Mouse (Mus musculus): ENCODE data around the gene Fam155a. TPM values are rescaled to one million over a fixed set of nuclear protein-coding genes. Genes with fewer than 3 reads are reported as not detected.

Fam155a gene
- 9.8 TPM for polyA plus RNA-seq (2014; fragmentation: Illumina TruSeq; extraction: RNeasy Lipid Tissue Mini Kit (QIAGEN cat#74804); ENCODE audit: low read depth, low replicate concordance)

GRCm38 (mm10) chr8:9770999-9771605 is at the start of gene Fam155a:
Gene Fam155a (minus strand): TSS chr8:9771161.

Other genes starting within 250 kb of the Fam155a start
- gene Gm10217, start 93.1 kb upstream of the Fam155a start, polyA plus RNA-seq (2014; fragmentation: Illumina TruSeq; extraction: RNeasy Lipid Tissue Mini Kit (QIAGEN cat#74804); ENCODE audit: low read depth, low replicate concordance) = not detected
- gene Lig4, start 206.5 kb upstream of the Fam155a start, polyA plus RNA-seq (2014; fragmentation: Illumina TruSeq; extraction: RNeasy Lipid Tissue Mini Kit (QIAGEN cat#74804); ENCODE audit: low read depth, low replicate concordance) = 15.2 TPM
- gene Abhd13, start 206.5 kb upstream of the Fam155a start, polyA plus RNA-seq (2014; fragmentation: Illumina TruSeq; extraction: RNeasy Lipid Tissue Mini Kit (QIAGEN cat#74804); ENCODE audit: low read depth, low replicate concordance) = 60.8 TPM
- 2.9 TPM for gene Tnfsf13b, start 235.3 kb upstream of the Fam155a start, polyA plus RNA-seq (2014; fragmentation: Illumina TruSeq; extraction: RNeasy Lipid Tissue Mini Kit (QIAGEN cat#74804); ENCODE audit: low read depth, low replicate concordance)

Measured in adrenal gland, adult 10 weeks (tissue).